19 mouse cellular contexts compared by ENCODE assay signal in genomic region chr8:90514191-90514590, GRCm38 (mm10).
"Had no signal": no experiment of that assay in that cellular context is flagged by ENCODE, and none has a peak within 500 bp of the region (broad histone marks: within the 10 kb centered on the region; RNA-seq: fewer than 3 reads in every experiment).

No protein-coding gene starts in this region.

- H3K27ac ChIP-seq: lung, embryonic 15.5 days; macrophage; midbrain, embryonic 13.5 days; midbrain, embryonic 15.5 days had no signal

- ATAC-seq: liver, postnatal 0 days; lung, postnatal 0 days; midbrain, embryonic 13.5 days; midbrain, embryonic 15.5 days had no signal

- H3K36me3 ChIP-seq: lung, embryonic 15.5 days; midbrain, embryonic 13.5 days; midbrain, embryonic 15.5 days had no signal

- H3K4me2 ChIP-seq: lung, embryonic 15.5 days; midbrain, embryonic 11.5 days; midbrain, embryonic 13.5 days; midbrain, embryonic 15.5 days had no signal

- H3K4me3 ChIP-seq: lung, embryonic 15.5 days; megakaryocyte, embryonic 14.5 days; midbrain, embryonic 13.5 days; midbrain, embryonic 15.5 days had no signal

- H3K9ac ChIP-seq: liver, postnatal 0 days; lung, embryonic 15.5 days; midbrain, embryonic 13.5 days; midbrain, embryonic 15.5 days had no signal

- H3K4me1 ChIP-seq: lung, embryonic 15.5 days; megakaryocyte, embryonic 14.5 days had no signal

- DNase-seq: liver, postnatal 0 days; lung, adult 2 months; lung, postnatal 14 days; lung, postnatal 36 days; retina, postnatal 1 day; right cerebral cortex, adult 18-20 months; right cerebral cortex, postnatal 25 days; right cerebral cortex, postnatal 4 days; spleen, adult 18-20 months; thymus, adult 18-20 months; thymus, postnatal 14 days; thymus, postnatal 36 days had no signal

- H3K9me3 ChIP-seq: lung, embryonic 15.5 days; midbrain, embryonic 13.5 days; midbrain, embryonic 15.5 days had no signal

- H3K27me3 ChIP-seq: lung, embryonic 15.5 days; megakaryocyte, embryonic 14.5 days; midbrain, embryonic 13.5 days; midbrain, embryonic 15.5 days had no signal
